Mouse (Mus musculus) testis, adult 2 months (tissue): Measurements from ENCODE around the gene Arl11. TPM values are rescaled to one million over a fixed set of nuclear protein-coding genes. Genes with fewer than 3 reads are reported as not detected.

ENCODE experiments used
- H3K27ac ChIP-seq: fragments of 200-500 bp; 2 replicates; pipeline ENCODE4 v1.5.1; 2012; ENCODE audit warnings: low read depth, low read length; ENCODE audit not compliant: control insufficient read depth, insufficient read depth
- H3K27me3 ChIP-seq: fragments of 200-500 bp; 2 replicates; pipeline ENCODE4 v1.6.1; 2012; ENCODE audit warnings: mild to moderate bottlenecking, low read length, moderate library complexity; ENCODE audit not compliant: control insufficient read depth, insufficient read depth
- H3K36me3 ChIP-seq: fragments of 200-500 bp; 2 replicates; pipeline ENCODE4 v1.6.1; 2012; ENCODE audit warnings: mild to moderate bottlenecking, low read length; ENCODE audit not compliant: control insufficient read depth, insufficient read depth
- H3K4me1 ChIP-seq: fragments of 200-500 bp; 2 replicates; pipeline ENCODE4 v1.6.1; 2012; ENCODE audit warnings: low read length; ENCODE audit not compliant: control insufficient read depth, insufficient read depth
- H3K4me3 ChIP-seq: fragments of 200-500 bp; 2 replicates; pipeline ENCODE4 v1.5.1; 2012; ENCODE audit warnings: low read depth, mild to moderate bottlenecking, low read length, moderate library complexity, mixed read lengths; ENCODE audit not compliant: control insufficient read depth
- CTCF ChIP-seq: fragments of 200-500 bp; IDR thresholded peaks from 2 replicates; pipeline ENCODE4 v1.5.1; 2012; ENCODE audit warnings: low read depth, mild to moderate bottlenecking, inconsistent platforms, low read length, moderate library complexity; ENCODE audit not compliant: control insufficient read depth, insufficient read depth, insufficient replicate concordance
- POLR2A ChIP-seq: fragments of 200-500 bp; IDR thresholded peaks from 2 replicates; pipeline ENCODE4 v1.6.1; 2012; ENCODE audit warnings: low read depth, mild to moderate bottlenecking, inconsistent platforms, low read length, moderate library complexity; ENCODE audit not compliant: control insufficient read depth
- polyA plus RNA-seq: library from polyadenylated mRNA; depleted of rRNA; stranded (reverse); fragments of >200 nt; gene quantifications from 2 replicates; pipeline ENCODE4 v1.2.3, GENCODE M21; 2012; rRNA removed

Gene Arl11
- 17.4 and 18.5 TPM in 2 replicates for polyA plus RNA-seq

DNA sequence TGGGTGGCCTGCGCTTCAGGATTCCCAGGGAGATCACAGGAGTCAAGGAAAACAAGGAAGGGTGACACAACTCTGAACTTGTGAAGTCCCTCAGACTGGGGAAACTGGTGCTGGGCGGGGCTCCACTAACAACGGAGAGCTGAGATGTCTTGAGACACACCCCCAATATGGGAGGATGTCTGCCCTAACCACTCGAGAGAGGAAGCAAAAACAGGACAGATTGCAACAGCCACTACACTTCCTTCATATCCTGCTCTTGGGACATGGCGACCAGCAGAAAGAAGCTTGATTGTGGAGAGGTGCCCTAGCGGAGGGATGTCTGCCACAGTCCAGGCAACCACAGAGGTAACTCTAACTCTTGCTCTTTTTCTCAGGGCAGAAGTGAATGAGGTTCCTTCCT, at the start of gene Arl11:
Gene Arl11 (plus strand): TSS at position 161 of the 400 bp plus-strand sequence.
- Histone ChIP-seq H3K27ac (no peak within 1 kb of the TSS), H3K4me1 (peaks cover 3% of the 10 kb centered on the region; the same call in 1 of the 2 replicates), H3K27me3 (no peaks in the 10 kb centered on the region), H3K4me3 (no peak within 1 kb of the TSS), H3K36me3 (no peaks in the 10 kb centered on the region)
- no peak for TF ChIP-seq CTCF
- TF ChIP-seq POLR2A, result no peak

DNA sequence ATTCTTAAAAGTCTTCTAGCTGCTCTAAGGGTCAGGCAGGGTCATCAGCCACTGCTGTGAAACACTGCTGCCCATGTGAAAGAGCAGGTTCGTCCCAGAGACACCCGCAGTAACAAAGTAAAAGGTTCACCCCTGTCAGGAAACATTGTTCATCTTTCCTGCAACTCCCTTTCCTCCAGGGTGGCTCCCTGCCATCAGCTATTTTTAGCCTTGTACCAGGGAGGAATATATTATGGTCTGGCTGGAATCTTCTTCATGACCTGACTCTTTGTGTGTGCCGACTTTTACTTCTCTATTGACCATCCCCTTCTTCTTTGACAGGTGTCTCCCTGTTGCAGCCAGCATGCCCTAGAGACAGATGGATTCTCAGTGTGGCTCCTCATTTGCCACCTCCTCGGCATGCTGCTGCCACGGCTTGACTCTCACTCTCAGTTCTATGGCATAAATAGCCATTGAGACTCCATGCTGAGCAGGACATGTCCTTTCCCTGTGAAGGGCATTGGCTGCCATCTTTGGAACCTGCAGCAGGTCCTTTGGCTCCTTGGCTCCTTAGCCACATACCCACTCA, 41.6 kb upstream of the Arl11 start:
- TF ChIP-seq CTCF (no peak), POLR2A (no peak)
- Histone ChIP-seq H3K27me3 (no peaks in the 10 kb centered on the region), H3K4me1 (no peaks in the 10 kb centered on the region), H3K36me3 (no peaks in the 10 kb centered on the region), H3K27ac (no peak overlapping the region), H3K4me3 (no peak overlapping the region)

DNA sequence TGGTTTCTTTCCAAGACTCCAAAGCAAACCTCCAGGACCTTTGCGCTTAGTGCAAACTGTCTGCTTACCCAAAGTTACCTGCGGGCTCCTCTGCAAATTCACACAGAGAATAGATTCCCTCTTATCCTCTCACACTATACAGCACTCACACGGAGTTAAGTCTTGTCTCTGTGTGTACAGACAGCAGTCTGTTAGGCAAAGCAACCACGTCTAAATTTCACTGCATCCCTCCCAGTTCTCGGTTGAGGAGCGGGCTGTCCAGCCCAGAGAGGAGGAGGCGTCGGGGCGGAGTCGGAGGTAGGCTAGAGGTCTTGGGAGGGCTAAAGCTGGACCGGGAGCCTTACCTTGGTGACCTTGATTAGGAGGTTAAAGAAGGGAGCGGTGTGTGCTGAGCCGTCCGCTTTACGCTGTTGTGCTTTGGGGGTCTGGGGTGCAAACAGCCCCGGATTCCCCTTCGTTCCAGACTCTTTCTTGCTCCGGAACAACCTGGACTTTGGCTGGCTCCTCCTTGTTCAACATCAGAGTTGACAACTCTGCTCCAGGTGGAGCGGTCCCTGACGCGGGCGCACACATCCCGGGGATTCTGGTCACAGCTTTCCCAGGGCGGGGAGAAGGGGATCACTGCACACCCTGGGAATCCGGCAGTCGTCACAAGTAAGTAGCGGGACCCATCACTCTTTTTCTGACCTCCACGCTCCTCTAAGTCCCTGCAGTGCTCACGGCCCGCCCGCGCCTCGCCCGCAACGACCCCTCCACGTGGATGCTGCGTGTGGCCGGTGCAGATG, 34.9 kb upstream of the Arl11 start:
- no peaks in the 10 kb centered on the region; the same call in 1 of the 2 replicates for H3K4me1 ChIP-seq
- H3K4me3 ChIP-seq, result no peak overlapping the region
- H3K27me3 ChIP-seq, result no peaks in the 10 kb centered on the region; the same call in 1 of the 2 replicates
- no peak overlapping the region for H3K27ac ChIP-seq
- no peaks in the 10 kb centered on the region for H3K36me3 ChIP-seq
- no peak for TF ChIP-seq POLR2A

DNA sequence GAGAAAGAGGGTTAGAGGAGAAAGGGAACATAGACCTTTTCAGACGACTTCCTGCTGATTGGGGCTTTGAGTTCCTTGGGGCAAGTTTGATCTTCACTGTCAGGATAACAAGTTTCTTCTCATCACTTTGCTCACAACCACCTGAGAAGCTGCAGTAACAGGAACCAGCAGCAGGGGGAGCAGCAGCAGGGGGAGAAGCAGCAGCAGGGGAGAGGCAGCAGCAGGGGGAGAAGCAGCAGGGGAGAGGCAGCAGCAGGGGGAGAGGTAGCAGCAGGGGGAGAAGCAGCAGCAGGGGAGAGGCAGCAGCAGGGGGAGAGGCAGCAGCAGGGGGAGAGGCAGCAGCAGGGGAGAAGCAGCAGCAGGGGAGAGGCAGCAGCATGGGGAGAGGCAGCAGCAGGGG, 32.3 kb upstream of the Arl11 start:
- Histone ChIP-seq H3K4me3 (no peak overlapping the region), H3K4me1 (no peaks in the 10 kb centered on the region; the same call in 1 of the 2 replicates), H3K36me3 (no peaks in the 10 kb centered on the region), H3K27me3 (no peaks in the 10 kb centered on the region; the same call in 1 of the 2 replicates), H3K27ac (no peak overlapping the region)
- TF ChIP-seq CTCF, result peak; percentile 39; the same call in 1 of the 2 replicates
- no peak for TF ChIP-seq POLR2A

DNA sequence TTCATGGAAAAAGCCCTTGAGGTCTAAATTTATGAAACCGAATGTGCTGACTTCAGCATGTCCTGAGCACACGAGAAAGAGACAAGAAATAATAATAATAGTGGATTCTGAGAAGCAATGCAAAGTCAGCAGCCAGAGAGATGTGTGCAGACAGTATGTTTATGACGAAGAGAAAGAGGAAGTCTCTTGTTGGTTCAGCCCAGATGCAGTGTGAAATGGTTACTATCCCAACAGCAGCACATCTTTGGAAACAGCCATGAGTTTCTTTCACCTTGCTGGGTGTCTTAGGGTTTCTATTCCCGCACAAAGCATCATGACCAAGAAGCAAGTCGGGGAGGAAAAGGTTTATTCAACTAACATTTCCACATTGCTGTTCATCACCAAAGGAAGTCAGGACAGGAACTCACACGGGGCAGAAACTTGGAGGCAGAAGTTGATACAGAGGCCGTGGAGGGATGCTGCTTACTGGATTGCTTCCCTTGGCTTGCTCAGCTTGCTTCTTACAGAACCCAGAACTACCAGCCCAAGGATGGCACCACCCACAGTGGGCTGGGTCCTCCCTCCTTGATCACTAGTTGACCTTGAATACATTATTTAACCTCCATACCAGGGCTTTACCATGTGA, 30.8 kb upstream of the Arl11 start:
- Histone ChIP-seq H3K27ac (no peak overlapping the region), H3K4me1 (no peaks in the 10 kb centered on the region; the same call in 1 of the 2 replicates), H3K36me3 (no peaks in the 10 kb centered on the region), H3K27me3 (no peaks in the 10 kb centered on the region; the same call in 1 of the 2 replicates), H3K4me3 (no peak overlapping the region)
- TF ChIP-seq CTCF (no peak), POLR2A (no peak)

DNA sequence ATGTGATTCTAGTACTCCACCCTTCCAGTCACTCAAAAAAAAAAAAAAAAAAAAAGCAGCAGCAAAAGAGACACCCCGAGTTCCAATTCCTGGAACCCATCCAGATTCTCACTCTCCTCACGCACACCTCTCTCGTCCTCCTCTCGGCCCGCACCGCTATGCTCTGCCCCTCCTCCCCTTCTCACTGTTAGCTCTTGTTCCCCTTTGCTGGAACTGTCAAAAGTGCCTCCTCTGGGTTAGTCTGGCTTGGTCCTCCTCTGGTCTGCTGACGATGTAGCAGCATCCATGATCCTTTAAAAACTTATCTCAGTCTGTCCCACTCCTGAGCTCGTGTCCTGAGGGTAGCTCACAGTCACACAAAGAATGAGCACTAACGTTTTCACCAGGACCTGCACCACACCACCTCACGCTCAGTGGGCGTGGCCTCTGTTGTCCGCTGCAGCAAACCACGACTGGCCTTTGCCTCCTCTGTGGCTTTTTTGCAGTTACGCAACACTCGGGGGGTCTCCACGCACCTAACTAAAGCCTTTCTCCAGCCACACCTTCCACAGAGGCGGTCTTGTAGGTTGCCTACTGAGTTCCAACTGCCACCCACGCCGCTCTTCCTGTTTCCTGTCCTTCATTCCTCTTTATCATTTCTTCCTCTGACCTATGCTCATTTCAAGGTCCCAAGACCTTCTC, 20.8 kb upstream of the Arl11 start:
- no peak overlapping the region for H3K27ac ChIP-seq
- H3K36me3 ChIP-seq, result no peaks in the 10 kb centered on the region
- TF ChIP-seq CTCF (no peak), POLR2A (no peak)
- peak overlapping the region; percentile 19 for H3K4me3 ChIP-seq
- peaks cover 5% of the 10 kb centered on the region for H3K4me1 ChIP-seq
- H3K27me3 ChIP-seq, result no peaks in the 10 kb centered on the region

DNA sequence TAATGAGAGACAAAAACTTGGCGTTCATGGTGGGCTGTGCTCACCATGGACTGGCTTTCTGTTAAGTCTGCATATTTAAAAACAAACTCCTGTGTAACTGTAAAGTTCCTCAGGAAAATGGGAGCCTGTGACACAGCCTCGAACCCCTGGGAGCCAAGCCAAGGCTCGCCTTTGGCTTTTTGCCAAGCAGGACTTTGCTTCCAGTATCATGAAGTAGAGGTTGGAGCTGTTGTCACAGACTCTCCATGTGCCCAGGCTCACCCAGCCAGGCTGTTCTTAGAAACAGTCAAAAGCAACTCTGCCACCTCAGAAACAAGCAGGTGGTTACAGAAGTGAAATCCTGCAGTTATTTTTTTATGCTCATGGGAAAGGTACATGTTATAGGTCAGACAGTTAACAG, 18.9 kb upstream of the Arl11 start:
- H3K27ac ChIP-seq, result no peak overlapping the region
- H3K36me3 ChIP-seq, result no peaks in the 10 kb centered on the region

More for the DNA sequence above, 18.9 kb upstream of the Arl11 start:
- H3K27me3 ChIP-seq, result no peaks in the 10 kb centered on the region
- TF ChIP-seq POLR2A, result no peak
- TF ChIP-seq CTCF, result no peak
- no peak overlapping the region for H3K4me3 ChIP-seq
- H3K4me1 ChIP-seq, result peaks cover 11% of the 10 kb centered on the region
